Comparison of ENCODE assay signal across 10 mouse cellular contexts in genomic region chr3:97051264-97051744, GRCm38 (mm10).
DNase-seq lines count a peak whose midpoint lies in the region; ATAC-seq and TF ChIP-seq lines count a peak whose summit lies in the region.
"Had no signal": no experiment of that assay in that cellular context is flagged by ENCODE, and none has a peak within 500 bp of the region (broad histone marks: within the 10 kb centered on the region; RNA-seq: fewer than 3 reads in every experiment).

No protein-coding gene starts in this region.

- no peak overlapping the region for H3K4me2 ChIP-seq in liver, embryonic 12.5 days

- no peak overlapping the region for H3K27ac ChIP-seq in kidney, adult 2 months (ENCODE audit: insufficient read depth, low read depth, low read length)
- no peak overlapping the region for H3K27ac ChIP-seq in liver, embryonic 12.5 days

- peak; percentile 22 for DNase-seq in adrenal gland, postnatal 10 days
- no peak for DNase-seq in adrenal gland, postnatal 4 days (ENCODE audit: low spot score in 2 of 2)
- peak; percentile 14 for DNase-seq in kidney, postnatal 14 days
- no peak for DNase-seq in kidney, adult 2 months
- peak; percentile 13 for DNase-seq in forelimb bud, embryonic 11.5 days (ENCODE audit: low read depth, low spot score)
- peak; percentile 51 for DNase-seq in lung, postnatal 36 days
- no peak for DNase-seq in right cerebral cortex, postnatal 36 days (ENCODE audit: low spot score in 2 of 2)
- DNase-seq: cerebellum, postnatal 36 days; thymus, postnatal 14 days had no signal

- no peak overlapping the region for H3K4me3 ChIP-seq in kidney, adult 2 months (ENCODE audit: insufficient read depth, low read depth, low read length)
- no peak overlapping the region for H3K4me3 ChIP-seq in liver, embryonic 12.5 days

- H3K9ac ChIP-seq in liver, embryonic 12.5 days = no peak overlapping the region

- no peaks in the 10 kb centered on the region for H3K27me3 ChIP-seq in kidney, adult 2 months (replicated peaks; ENCODE audit: control insufficient read depth, insufficient read depth, low read length)
- H3K27me3 ChIP-seq in liver, embryonic 12.5 days (replicated peaks) = no peaks in the 10 kb centered on the region

- no peak for TF ChIP-seq POLR2A in kidney, adult 2 months (IDR thresholded peaks at IDR 0.05; ENCODE audit: low read depth, low read length)

- ATAC-seq in liver, embryonic 12.5 days = no peak

- TF ChIP-seq CTCF in kidney, adult 2 months (conservative IDR thresholded peaks at IDR 0.05; ENCODE audit: insufficient read depth, insufficient read length, low read depth, low read length) = no peak

- no peaks in the 10 kb centered on the region for H3K36me3 ChIP-seq in kidney, adult 2 months (ENCODE audit: control insufficient read depth, insufficient read depth, low read length)
- H3K36me3 ChIP-seq in liver, embryonic 12.5 days = no peaks in the 10 kb centered on the region

- H3K4me1 ChIP-seq in kidney, adult 2 months (ENCODE audit: control insufficient read depth, insufficient read depth, low read length) = no peaks in the 10 kb centered on the region
- H3K4me1 ChIP-seq in liver, embryonic 12.5 days = no peaks in the 10 kb centered on the region

- WGBS in kidney, adult 2 months = 23% methylated on average over 13 of the region's 13 CpGs
- 55% methylated on average over 13 of the region's 13 CpGs for WGBS in liver, embryonic 12.5 days (ENCODE audit: insufficient replicate concordance)

- H3K9me3 ChIP-seq in liver, embryonic 12.5 days (replicated peaks) = no peaks in the 10 kb centered on the region

Comparison
In these comparisons a context has a peak if more than half of its experiments do, and no peak if none do; other contexts are left out.
1. DNase-seq: peak in adrenal gland, postnatal 10 days (single experiment), kidney, postnatal 14 days (single experiment), forelimb bud, embryonic 11.5 days (single experiment) and lung, postnatal 36 days (single experiment); none in adrenal gland, postnatal 4 days (0 of 2), kidney, adult 2 months (single experiment) and right cerebral cortex, postnatal 36 days (0 of 2).